Mouse (Mus musculus) ES-E14 (cell line): Measurements from ENCODE around the gene Kdm4b. TPM values are rescaled to one million over a fixed set of nuclear protein-coding genes. Genes with fewer than 3 reads are reported as not detected.

Source experiments
- DNase-seq: peaks from one replicate; pipeline ENCODE4 v3.0.0-alpha.2; 2013; ENCODE audit warnings: low read depth, low spot score
- H3K27ac ChIP-seq: 2 replicates; pipeline ENCODE4 v1.5.1; 2012; ENCODE audit warnings: low read depth, mild to moderate bottlenecking, low read length, moderate library complexity, mixed read lengths; ENCODE audit not compliant: poor library complexity, insufficient read depth, severe bottlenecking
- H3K36me3 ChIP-seq: 2 replicates; pipeline ENCODE4 v1.6.1; 2012; ENCODE audit warnings: mild to moderate bottlenecking, low read length, moderate library complexity, mixed read lengths; ENCODE audit not compliant: control insufficient read depth, poor library complexity, insufficient read depth, severe bottlenecking
- H3K4me1 ChIP-seq, 2 experiments: fragments of 150-350 bp in 1 of 2; sonication (generic) in 1 of 2; 2 replicates each; pipeline ENCODE4 v1.6.1; 2012; ENCODE audit warnings: low read length in 2 of 2, mild to moderate bottlenecking in 1 of 2, mixed read lengths in 1 of 2; ENCODE audit not compliant: control insufficient read depth in 2 of 2, insufficient read depth in 2 of 2, poor library complexity in 1 of 2
- H3K4me3 ChIP-seq, 2 experiments: fragments of 150-350 bp in 1 of 2; sonication (generic) in 1 of 2; 2 replicates each; pipeline ENCODE4 v1.5.1; 2012; ENCODE audit warnings: low read length in 2 of 2, low read depth in 1 of 2, mild to moderate bottlenecking in 1 of 2, mixed read lengths in 1 of 2; ENCODE audit not compliant: insufficient read depth in 1 of 2, poor library complexity in 1 of 2, severe bottlenecking in 1 of 2
- H3K9ac ChIP-seq: 2 replicates; pipeline ENCODE4 v1.6.1; 2012; ENCODE audit warnings: low read depth, mild to moderate bottlenecking, low read length, mixed read lengths; ENCODE audit not compliant: poor library complexity, insufficient read depth, severe bottlenecking
- H3K9me3 ChIP-seq: fragments of 150-350 bp; sonication (generic); 2 replicates; pipeline ENCODE4 v1.6.1; 2012; ENCODE audit warnings: low read depth, mild to moderate bottlenecking, low read length; ENCODE audit not compliant: control insufficient read depth, insufficient read depth
- CHD2 ChIP-seq: IDR thresholded peaks from 2 replicates; pipeline ENCODE4 v1.6.1; 2014; ENCODE audit warnings: mild to moderate bottlenecking, low read depth, low read length, inconsistent platforms
- HCFC1 ChIP-seq: IDR thresholded peaks from 2 replicates; pipeline ENCODE4 v1.6.1; 2012; ENCODE audit warnings: low read length, inconsistent platforms, borderline replicate concordance; ENCODE audit not compliant: insufficient read depth
- MAFK ChIP-seq: IDR thresholded peaks from 2 replicates; pipeline ENCODE4 v1.6.1; 2014; ENCODE audit warnings: mild to moderate bottlenecking, low read depth, low read length, inconsistent platforms; ENCODE audit not compliant: insufficient read depth
- ZC3H11A ChIP-seq: IDR thresholded peaks from 2 replicates; pipeline ENCODE4 v1.6.1; 2012; ENCODE audit warnings: low read depth, mild to moderate bottlenecking, inconsistent platforms, low read length, borderline replicate concordance
- ZNF384 ChIP-seq: IDR thresholded peaks from 2 replicates; pipeline ENCODE4 v1.6.1; 2012; ENCODE audit warnings: low read depth, low read length, inconsistent platforms
- in situ Hi-C, 2 experiments: fragments of 600-800 bp; cut with MboI; formaldehyde crosslinking; loops; one replicate each; pipeline ENCODE4 v1.15.1; 2025; ENCODE audit warnings: low sequenced_read_pairs in 2 of 2, inconsistent platforms in 1 of 2; ENCODE audit not compliant: unreplicated experiment in 2 of 2
- total RNA-seq: library from RNA; depleted of rRNA; stranded (reverse); fragments of 300-350 nt; gene quantifications from 2 replicates; pipeline ENCODE4 v1.2.3, GENCODE M21; 2012

Kdm4b gene
- total RNA-seq, 1 experiment: 21.1 TPM

DNA sequence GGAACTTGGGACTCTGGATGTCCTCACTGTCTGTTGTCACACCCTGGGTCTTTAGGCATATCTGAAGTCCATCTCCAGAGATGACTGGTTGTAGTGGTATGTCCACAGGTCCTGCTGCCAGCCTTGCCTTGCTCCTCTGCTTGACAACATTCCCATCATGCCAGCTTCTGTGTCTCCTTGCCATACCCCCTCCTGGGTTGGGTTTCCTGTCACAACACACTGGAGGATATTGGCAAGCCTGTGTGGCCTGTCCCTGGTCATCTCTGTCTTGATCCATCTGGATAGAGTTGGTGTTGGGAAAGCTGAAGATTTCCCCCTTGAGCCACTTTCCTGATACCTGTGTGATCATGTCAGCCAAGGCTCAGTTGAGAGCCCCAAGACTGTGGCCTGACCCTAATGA lies 14.9 kb downstream of the Kdm4b start:
- H3K4me3 ChIP-seq: no peak overlapping the region
- no peaks in the 10 kb centered on the region; a peak in 1 of 4 replicates for H3K4me1 ChIP-seq
- H3K9me3 ChIP-seq: no peaks in the 10 kb centered on the region
- H3K9ac ChIP-seq: no peak overlapping the region
- TF ChIP-seq ZC3H11A: no peak
- TF ChIP-seq CHD2: no peak
- no peak for TF ChIP-seq MAFK
- TF ChIP-seq ZNF384: no peak
- no peak for TF ChIP-seq HCFC1
- no peak overlapping the region for H3K27ac ChIP-seq
- no peaks in the 10 kb centered on the region for H3K36me3 ChIP-seq
- in situ Hi-C loops: no loop called here
- DNase-seq: no peak

DNA sequence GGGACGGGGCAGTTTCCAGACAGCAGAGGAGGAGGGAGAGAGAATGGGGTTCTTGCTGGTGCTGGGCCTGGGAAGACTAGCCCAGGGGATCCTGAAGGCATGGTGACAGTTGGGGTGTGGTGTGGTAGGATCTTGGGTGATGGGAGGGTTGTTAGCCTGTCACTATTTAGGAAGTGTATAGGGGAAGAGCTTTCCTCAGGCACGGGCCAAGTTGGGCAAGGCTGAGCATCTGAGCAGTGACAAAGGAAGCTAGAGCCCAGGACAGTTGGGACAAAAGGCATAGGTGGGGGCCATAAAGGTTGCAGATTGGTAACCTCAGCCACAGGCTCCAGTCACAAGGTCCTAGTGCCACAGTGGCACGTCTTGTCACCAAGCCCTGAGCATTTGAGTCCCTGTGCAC lies 17.6 kb downstream of the Kdm4b start:
- no peak overlapping the region for H3K9ac ChIP-seq
- H3K36me3 ChIP-seq: no peaks in the 10 kb centered on the region
- no peak overlapping the region for H3K4me3 ChIP-seq
- no peak for DNase-seq
- H3K27ac ChIP-seq: no peak overlapping the region
- in situ Hi-C loops: no loop called here
- TF ChIP-seq CHD2: no peak
- no peak for TF ChIP-seq ZNF384
- no peak for TF ChIP-seq MAFK
- TF ChIP-seq ZC3H11A: no peak
- no peak for TF ChIP-seq HCFC1
- H3K4me1 ChIP-seq: peaks cover 0 to 7% of the 10 kb centered on the region in 2 experiments; a peak in 1 of 4 replicates
- H3K9me3 ChIP-seq: no peaks in the 10 kb centered on the region

- in situ Hi-C loops: no loop called here
- Histone ChIP-seq H3K4me1 (peaks cover 0 to 9% of the 10 kb centered on the region in 2 experiments; a peak in 1 of 4 replicates), H3K4me3 (no peak overlapping the region), H3K9ac (no peak overlapping the region), H3K9me3 (no peaks in the 10 kb centered on the region), H3K36me3 (no peaks in the 10 kb centered on the region; the same call in 1 of the 2 replicates), H3K27ac (no peak overlapping the region)
- DNase-seq: no peak
- TF ChIP-seq ZNF384 (no peak), MAFK (no peak), HCFC1 (no peak), CHD2 (no peak)
Observed at GRCm38 (mm10) chr17:56345364-56345763, 19.5 kb downstream of the Kdm4b start.

- Histone ChIP-seq H3K9ac (no peak overlapping the region), H3K4me3 (no peak overlapping the region), H3K4me1 (peaks cover 0 to 9% of the 10 kb centered on the region in 2 experiments; a peak in 1 of 4 replicates), H3K36me3 (peaks cover 9% of the 10 kb centered on the region; the same call in 1 of the 2 replicates), H3K9me3 (no peaks in the 10 kb centered on the region), H3K27ac (no peak overlapping the region)
- in situ Hi-C loops: no loop called here
- DNase-seq: no peak
- TF ChIP-seq CHD2 (no peak), ZC3H11A (no peak), ZNF384 (no peak), HCFC1 (no peak), MAFK (no peak)
Observed at GRCm38 (mm10) chr17:56348128-56348527, 22.3 kb downstream of the Kdm4b start.

GRCm38 (mm10) chr17:56348586-56348985 lies 22.7 kb downstream of the Kdm4b start:
- Histone ChIP-seq H3K4me3 (no peak overlapping the region), H3K9me3 (no peaks in the 10 kb centered on the region), H3K36me3 (peaks cover 12% of the 10 kb centered on the region; the same call in 1 of the 2 replicates), H3K4me1 (peaks cover 0 to 9% of the 10 kb centered on the region in 2 experiments; a peak in 1 of 4 replicates), H3K9ac (no peak overlapping the region), H3K27ac (no peak overlapping the region)
- no peak for DNase-seq
- in situ Hi-C loops: no loop called here
- TF ChIP-seq CHD2 (no peak), ZC3H11A (no peak), HCFC1 (no peak), MAFK (no peak), ZNF384 (no peak)
